Mouse (Mus musculus) midbrain, embryonic 15.5 days (tissue): ENCODE measurements at regions not wholly inside any gene's neighbourhood (a gene's known extent, or its start where the extent isn't known, plus 50 kb on each side); places are given as distances from the start of the nearest gene placed in this dataset.
A peak's percentile ranks its signal among the peaks of the same experiment; 100 is the strongest.

Experiments used
- ATAC-seq: fragments of 200-750 bp; cut with Nextera tagmentation; replicated peaks from 2 replicates; pipeline ENCODE4 v1.8.0; 2017; ENCODE audit warnings: moderate TSS enrichment
- H3K27ac ChIP-seq: fragments of 300-500 bp; sonication (generic); 2 replicates; pipeline ENCODE4 v1.5.1; 2015; ENCODE audit warnings: mild to moderate bottlenecking, inconsistent platforms
- H3K27me3 ChIP-seq: fragments of 300-500 bp; sonication (generic); replicated peaks from 2 replicates; pipeline ENCODE4 v1.6.1; 2015; ENCODE audit warnings: inconsistent platforms
- H3K36me3 ChIP-seq: fragments of 300-500 bp; sonication (generic); replicated peaks from 2 replicates; pipeline ENCODE4 v1.6.1; 2015; ENCODE audit warnings: inconsistent platforms
- H3K4me1 ChIP-seq: fragments of 300-500 bp; sonication (generic); 2 replicates; pipeline ENCODE4 v1.6.1; 2015; ENCODE audit warnings: inconsistent platforms
- H3K4me2 ChIP-seq: fragments of 300-500 bp; sonication (generic); 2 replicates; pipeline ENCODE4 v1.6.1; 2015; ENCODE audit warnings: inconsistent platforms, mild to moderate bottlenecking, moderate library complexity
- H3K4me3 ChIP-seq: fragments of 300-500 bp; sonication (generic); 2 replicates; pipeline ENCODE4 v1.5.1; 2015; ENCODE audit warnings: mild to moderate bottlenecking, inconsistent platforms
- H3K9ac ChIP-seq: fragments of 300-500 bp; sonication (generic); 2 replicates; pipeline ENCODE4 v1.6.1; 2015; ENCODE audit warnings: mild to moderate bottlenecking, inconsistent platforms
- H3K9me3 ChIP-seq: fragments of 300-500 bp; sonication (generic); 2 replicates; pipeline ENCODE4 v1.6.1; 2016; ENCODE audit warnings: inconsistent platforms
- WGBS: fragments of 180-500 bp; shearing (Covaris S2); methylation state at CpG from one replicate; pipeline ENCODE4 v1.1.7; 2015; ENCODE audit warnings: mixed read lengths; 5-methylcytosine and 5-hydroxymethylcytosine counted together

DNA sequence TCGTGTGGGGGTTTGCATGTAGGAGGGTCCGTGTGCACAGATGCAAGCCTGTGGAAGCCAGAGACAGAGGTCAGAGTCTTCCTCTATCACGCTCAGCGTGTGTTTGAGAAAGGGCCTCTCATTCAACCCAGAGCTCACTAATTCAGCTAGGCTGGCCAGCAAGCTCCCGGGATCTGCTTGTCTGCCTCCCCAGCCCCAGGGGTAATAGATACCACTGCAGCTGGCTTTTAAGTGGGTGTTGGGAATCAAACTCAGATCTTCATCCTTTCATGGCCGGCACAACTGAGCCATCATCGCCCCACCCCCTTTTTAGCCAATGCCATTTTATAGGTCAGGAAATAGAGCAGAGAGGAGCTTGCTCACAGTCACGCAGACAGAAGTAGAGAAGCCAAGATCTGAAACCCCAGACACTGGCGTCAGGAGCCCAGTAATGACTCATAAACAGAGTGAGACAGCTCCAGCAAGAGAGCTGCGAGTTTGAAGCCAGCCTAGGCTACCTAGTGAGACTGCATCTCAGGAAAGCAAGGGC, 80.3 kb downstream of the 1700001O22Rik start:
- WGBS, result 8% methylated on average over 10 of the region's 10 CpGs
- Histone ChIP-seq H3K36me3 (no peaks in the 10 kb centered on the region), H3K27me3 (no peaks in the 10 kb centered on the region), H3K27ac (peak overlapping the region; percentile 99), H3K4me3 (no peak overlapping the region), H3K4me2 (no peak overlapping the region), H3K4me1 (peaks cover 79% of the 10 kb centered on the region), H3K9me3 (no peaks in the 10 kb centered on the region), H3K9ac (peak overlapping the region; percentile 36; the same call in 1 of the 2 replicates)
- no peak for ATAC-seq

DNA sequence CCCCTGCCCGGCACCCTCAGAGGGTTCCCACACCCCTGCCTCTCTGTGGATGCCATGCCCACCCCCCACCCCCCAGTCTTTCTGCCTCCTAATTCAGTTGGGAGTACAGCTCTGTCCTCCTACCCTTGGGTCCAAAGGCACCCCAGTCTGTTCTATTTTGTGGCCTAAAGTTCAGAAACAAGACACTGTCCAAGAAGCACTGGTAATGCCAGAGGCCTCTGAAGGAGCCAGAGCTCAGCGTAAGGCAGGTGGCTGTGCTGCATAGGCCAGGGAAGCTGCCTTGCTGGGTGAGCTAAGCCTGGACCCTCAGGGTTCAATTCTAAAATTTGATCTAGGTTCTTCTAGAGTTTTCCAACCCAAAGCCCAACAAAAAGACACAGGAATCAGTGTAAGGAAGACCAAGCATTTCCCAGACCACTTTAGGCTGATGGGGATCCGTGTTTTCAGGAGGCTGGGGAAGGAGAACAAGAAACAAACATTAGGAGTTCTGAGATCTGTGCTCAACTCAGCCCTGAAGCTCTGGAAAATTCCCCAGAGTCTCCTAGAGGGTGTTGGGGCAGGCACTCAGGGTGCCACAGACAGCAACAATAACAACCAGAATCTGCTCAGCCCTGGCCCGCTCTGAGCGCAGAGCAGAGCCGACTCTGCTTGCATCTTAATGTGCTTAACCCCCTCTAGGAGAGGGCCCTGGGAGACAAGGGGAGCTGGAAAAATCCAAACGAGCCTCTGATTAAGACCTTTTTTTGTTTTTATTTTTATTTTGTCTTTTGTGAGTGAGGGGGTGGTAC, 81.0 kb downstream of the 1700001O22Rik start:
- no peak for ATAC-seq
- H3K9ac ChIP-seq, result peak overlapping the region; percentile 36; the same call in 1 of the 2 replicates
- no peak overlapping the region for H3K4me2 ChIP-seq
- peak overlapping the region; percentile 99 for H3K27ac ChIP-seq
- no peaks in the 10 kb centered on the region for H3K36me3 ChIP-seq
- WGBS, result 3% methylated on average over 7 of the region's 7 CpGs
- H3K4me3 ChIP-seq, result no peak overlapping the region
- H3K9me3 ChIP-seq, result no peaks in the 10 kb centered on the region
- H3K27me3 ChIP-seq, result no peaks in the 10 kb centered on the region
- H3K4me1 ChIP-seq, result peaks cover 86% of the 10 kb centered on the region

DNA sequence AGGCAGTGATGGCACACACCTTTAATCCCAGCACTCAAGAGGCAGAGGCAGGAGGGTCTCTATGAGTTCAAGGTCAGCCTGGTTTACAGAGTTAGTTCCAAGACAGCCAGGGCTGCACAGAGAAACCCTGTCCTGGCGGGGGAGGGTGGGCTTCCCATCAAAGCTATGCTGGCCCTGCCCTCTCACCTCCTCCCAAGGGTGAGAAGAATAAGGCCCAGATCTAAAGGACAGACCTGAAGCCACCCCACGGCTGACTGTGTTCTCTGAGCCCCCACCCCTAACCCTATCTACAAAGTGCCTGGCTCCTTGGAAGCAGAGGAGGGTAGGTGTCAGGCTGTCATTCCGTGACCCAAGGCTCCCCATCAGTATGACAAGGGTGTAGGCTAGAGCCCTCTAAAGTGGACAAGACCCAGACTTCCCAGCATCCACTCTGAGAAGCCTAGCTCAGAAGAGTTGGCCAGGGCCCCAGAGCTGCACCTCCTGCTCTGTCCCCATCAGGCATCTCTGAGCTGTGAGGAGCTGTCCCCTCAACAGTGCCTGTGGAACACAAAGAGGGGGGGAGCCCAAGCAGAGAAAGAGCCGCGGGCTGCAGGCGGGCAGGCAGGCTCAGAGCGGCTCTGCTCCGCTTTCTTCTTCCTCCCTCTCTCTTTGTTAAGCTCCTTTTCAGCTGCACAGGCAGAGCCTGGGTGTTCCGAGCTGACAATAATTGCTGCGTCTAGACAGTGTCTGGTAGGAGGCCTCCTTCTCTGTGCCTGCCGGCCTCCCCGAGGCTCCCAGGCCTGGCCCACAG, 81.8 kb downstream of the 1700001O22Rik start:
- no peaks in the 10 kb centered on the region for H3K9me3 ChIP-seq
- 10% methylated on average over 12 of the region's 12 CpGs for WGBS

DNA sequence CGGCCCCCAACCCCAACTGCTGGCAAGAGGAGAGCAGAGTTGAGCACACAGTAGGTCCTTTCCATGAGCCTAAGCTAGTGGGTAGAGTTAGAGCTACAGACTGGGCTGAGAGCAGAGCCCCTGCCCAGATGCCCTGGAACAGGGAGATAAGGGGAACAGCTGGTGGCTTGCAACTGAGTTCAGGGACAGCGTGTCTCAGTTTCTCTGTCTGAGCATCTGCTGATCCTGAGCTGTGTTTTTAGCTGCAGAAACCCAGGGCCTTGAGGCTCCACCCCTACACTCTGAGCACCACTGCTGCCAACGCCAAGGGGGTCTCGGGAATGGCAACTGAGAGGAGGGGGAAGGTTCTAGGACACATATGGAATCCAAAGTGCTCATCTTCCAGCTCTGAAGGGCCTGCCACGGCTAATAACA, 82.4 kb downstream of the 1700001O22Rik start:
- no peak overlapping the region for H3K4me3 ChIP-seq
- H3K9me3 ChIP-seq, result no peaks in the 10 kb centered on the region
- no peaks in the 10 kb centered on the region for H3K27me3 ChIP-seq
- H3K36me3 ChIP-seq, result no peaks in the 10 kb centered on the region
- H3K4me1 ChIP-seq, result peaks cover 96% of the 10 kb centered on the region
- ATAC-seq, result no peak
- no peak overlapping the region for H3K9ac ChIP-seq
- H3K27ac ChIP-seq, result peak overlapping the region; percentile 99
- no peak overlapping the region for H3K4me2 ChIP-seq
- 40% methylated on average over 5 of the region's 5 CpGs for WGBS

More for the DNA sequence above, 81.8 kb downstream of the 1700001O22Rik start:
- no peak overlapping the region for H3K4me2 ChIP-seq
- H3K27ac ChIP-seq, result peak overlapping the region; percentile 99
- H3K4me3 ChIP-seq, result no peak overlapping the region
- H3K27me3 ChIP-seq, result no peaks in the 10 kb centered on the region
- peaks cover 94% of the 10 kb centered on the region for H3K4me1 ChIP-seq
- no peaks in the 10 kb centered on the region for H3K36me3 ChIP-seq
- peak; percentile 66 for ATAC-seq
- peak overlapping the region; percentile 36; the same call in 1 of the 2 replicates for H3K9ac ChIP-seq

DNA sequence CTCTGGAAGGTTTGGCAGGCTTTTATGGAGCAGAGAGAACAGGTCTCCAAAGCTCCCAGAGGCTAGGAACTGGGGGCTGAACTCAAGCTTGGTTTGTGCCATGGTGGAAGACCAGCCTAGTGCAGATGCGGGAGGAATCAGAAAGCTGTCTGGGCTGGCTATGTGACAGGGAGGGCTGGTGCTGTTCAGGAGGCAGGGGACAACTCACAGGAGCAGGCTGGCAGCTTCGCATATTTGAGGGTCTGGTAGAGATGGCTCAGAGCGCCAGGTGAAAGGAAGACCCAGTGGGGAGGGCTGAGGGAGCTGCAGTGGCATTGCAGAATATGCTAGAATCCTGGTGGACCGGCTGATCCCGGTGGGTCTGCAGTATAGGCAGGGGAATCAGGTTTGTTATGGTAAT, 83.2 kb downstream of the 1700001O22Rik start:
- Histone ChIP-seq H3K9ac (peak overlapping the region; percentile 33), H3K4me2 (peak overlapping the region; percentile 48), H3K27me3 (no peaks in the 10 kb centered on the region), H3K4me3 (no peak overlapping the region), H3K9me3 (no peaks in the 10 kb centered on the region), H3K4me1 (peaks cover 91% of the 10 kb centered on the region), H3K36me3 (no peaks in the 10 kb centered on the region), H3K27ac (peak overlapping the region; percentile 99)
- WGBS, result 16% methylated on average over 5 of the region's 5 CpGs
- ATAC-seq, result no peak

GRCm38 (mm10) chr2:30719611-30720290, 83.7 kb downstream of the 1700001O22Rik start:
- peak overlapping the region; percentile 48 for H3K4me2 ChIP-seq
- no peaks in the 10 kb centered on the region for H3K27me3 ChIP-seq
- ATAC-seq, result no peak
- no peak overlapping the region for H3K4me3 ChIP-seq
- peak overlapping the region; percentile 99 for H3K27ac ChIP-seq
- H3K36me3 ChIP-seq, result no peaks in the 10 kb centered on the region
- 13% methylated on average over 6 of the region's 8 CpGs for WGBS
- peaks cover 86% of the 10 kb centered on the region for H3K4me1 ChIP-seq
- peak overlapping the region; percentile 33 for H3K9ac ChIP-seq
- no peaks in the 10 kb centered on the region for H3K9me3 ChIP-seq

DNA sequence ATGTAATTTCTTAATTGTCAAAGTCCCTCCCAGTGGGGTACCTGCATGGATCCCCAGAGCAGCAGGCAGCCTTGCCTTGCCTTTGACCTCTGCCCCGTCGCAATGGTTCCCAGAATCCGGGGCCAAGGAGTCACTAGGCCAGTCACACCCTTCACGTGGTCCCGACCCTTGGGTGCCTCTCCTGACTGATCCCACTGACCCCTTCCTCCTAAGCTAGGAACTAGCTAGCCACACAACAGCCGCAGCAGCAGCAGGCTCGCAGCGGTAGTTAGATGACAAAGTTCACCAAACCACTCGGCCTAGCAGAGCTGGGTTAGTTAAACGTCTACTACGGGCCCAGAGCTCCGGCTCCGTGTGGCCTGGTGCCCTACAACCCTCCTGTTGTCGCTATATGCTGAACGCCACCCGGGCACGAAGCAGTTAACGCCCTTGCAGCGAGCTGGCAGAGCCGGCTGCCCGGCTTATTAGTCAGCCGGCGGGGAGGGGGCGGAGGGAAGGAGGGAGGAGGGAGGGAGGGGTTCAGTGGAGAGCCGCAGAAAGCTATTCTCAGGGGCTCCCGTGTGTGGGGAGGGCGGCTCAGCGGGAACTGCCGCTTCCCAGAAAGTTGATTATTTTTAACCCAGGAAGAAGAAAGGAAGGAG, 84.6 kb downstream of the 1700001O22Rik start:
- WGBS, result under 1% methylated on average over 29 of the region's 29 CpGs
- Histone ChIP-seq H3K4me2 (peak overlapping the region; percentile 48), H3K4me1 (peaks cover 77% of the 10 kb centered on the region), H3K9ac (peak overlapping the region; percentile 22), H3K27me3 (no peaks in the 10 kb centered on the region), H3K4me3 (peak overlapping the region; percentile 17), H3K27ac (peak overlapping the region; percentile 99), H3K9me3 (no peaks in the 10 kb centered on the region), H3K36me3 (no peaks in the 10 kb centered on the region)
- ATAC-seq, result peak; percentile 52

DNA sequence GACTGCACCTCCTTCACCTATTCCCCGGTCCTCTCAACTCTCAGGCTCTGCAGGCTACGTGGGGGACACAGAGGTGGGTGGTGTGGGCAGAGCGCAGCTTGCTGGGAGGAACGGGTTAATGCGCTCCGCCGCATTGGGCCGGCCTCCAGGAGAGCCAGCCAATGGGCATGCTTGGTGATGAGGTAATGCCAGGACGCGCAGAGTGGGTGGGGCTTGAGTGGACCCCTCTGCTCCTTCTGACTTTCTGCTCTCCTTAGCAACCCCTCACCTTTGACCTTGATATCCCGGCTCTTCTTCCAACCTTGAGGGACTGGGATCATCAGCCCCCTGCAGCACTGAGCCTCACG, 85.2 kb downstream of the 1700001O22Rik start:
- peak overlapping the region; percentile 17 for H3K4me3 ChIP-seq
- H3K4me2 ChIP-seq, result peak overlapping the region; percentile 48
- 0% methylated on average over 12 of the region's 12 CpGs for WGBS
- no peaks in the 10 kb centered on the region for H3K36me3 ChIP-seq
- H3K27ac ChIP-seq, result peak overlapping the region; percentile 99
- H3K9me3 ChIP-seq, result no peaks in the 10 kb centered on the region
- 0 out of 2 replicates have a peak overlapping the region, but pooled peaks have one; percentile 22 for H3K9ac ChIP-seq
- no peaks in the 10 kb centered on the region for H3K27me3 ChIP-seq
- peaks cover 75% of the 10 kb centered on the region for H3K4me1 ChIP-seq
- peak; percentile 77 for ATAC-seq

DNA sequence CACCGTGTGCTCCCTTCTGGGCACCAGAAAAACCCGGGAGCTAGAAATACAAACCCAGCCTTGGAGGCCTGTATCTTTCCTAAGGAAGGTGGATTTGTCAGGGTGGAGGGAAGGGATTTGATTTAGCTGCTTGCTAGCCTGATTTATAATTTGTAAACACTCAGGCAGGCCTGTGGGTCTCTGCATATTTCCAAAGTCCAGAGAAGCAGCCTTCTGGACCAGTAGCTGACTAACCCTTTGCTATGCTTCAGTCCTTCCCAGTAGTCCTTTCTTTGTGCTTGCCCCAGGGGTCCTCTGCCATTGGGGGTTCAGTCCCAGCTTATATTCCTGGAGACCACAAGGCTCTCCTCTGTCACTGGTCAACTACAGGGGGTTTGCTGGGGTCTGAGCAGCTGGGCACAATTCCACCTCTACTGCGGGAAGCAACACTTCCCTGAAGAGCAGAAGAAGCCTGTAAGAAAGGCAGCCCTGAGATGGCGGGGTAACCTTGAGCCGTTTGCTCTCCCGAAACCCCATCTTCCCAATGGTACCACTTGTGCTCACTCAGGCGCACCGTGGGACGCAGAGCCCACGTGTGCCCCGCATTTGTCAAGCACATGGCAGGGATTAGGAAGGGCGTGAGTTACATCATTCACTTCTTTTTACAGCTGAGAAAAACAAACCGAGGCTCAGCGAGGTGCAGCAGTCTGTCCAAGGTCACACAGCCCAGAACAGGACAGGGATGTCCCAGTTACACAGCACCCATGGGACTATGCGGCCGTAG, 85.7 kb downstream of the 1700001O22Rik start:
- H3K27ac ChIP-seq, result peak overlapping the region; percentile 99
- no peaks in the 10 kb centered on the region for H3K36me3 ChIP-seq
- no peaks in the 10 kb centered on the region for H3K9me3 ChIP-seq
- H3K4me3 ChIP-seq, result no peak overlapping the region
- H3K27me3 ChIP-seq, result no peaks in the 10 kb centered on the region
- H3K4me1 ChIP-seq, result peaks cover 75% of the 10 kb centered on the region
- peak overlapping the region; percentile 48 for H3K4me2 ChIP-seq
- H3K9ac ChIP-seq, result 0 out of 2 replicates have a peak overlapping the region, but pooled peaks have one; percentile 29
- no peak for ATAC-seq
- WGBS, result 5% methylated on average over 16 of the region's 16 CpGs

- Histone ChIP-seq H3K9me3 (no peaks in the 10 kb centered on the region), H3K36me3 (no peaks in the 10 kb centered on the region), H3K27me3 (no peaks in the 10 kb centered on the region), H3K9ac (peak overlapping the region; percentile 29), H3K4me3 (no peak overlapping the region), H3K4me1 (peaks cover 75% of the 10 kb centered on the region), H3K27ac (peak overlapping the region; percentile 99), H3K4me2 (0 out of 2 replicates have a peak overlapping the region, but pooled peaks have one; percentile 2)
- no peak for ATAC-seq
- WGBS, result 3% methylated on average over 24 of the region's 24 CpGs
These were observed 86.6 kb downstream of the 1700001O22Rik start for GRCm38 (mm10) chr2:30716580-30717565.
